Mouse (Mus musculus): Measurements from ENCODE around the gene Kcnf1. TPM values are rescaled to one million over a fixed set of nuclear protein-coding genes. Genes with fewer than 3 reads are reported as not detected.

Kcnf1 gene
- polyA plus RNA-seq, 1 experiment from 2014 or later: 0.21 TPM

- Histone ChIP-seq H3K36me3 (ENCODE audit: control insufficient read depth, insufficient read depth, low read length) (no peaks in the 10 kb centered on the region), H3K9ac (ENCODE audit: low read length) (peak overlapping the region; percentile 59; the same call in 1 of the 2 replicates), H3K4me2 (ENCODE audit: low read depth, severe bottlenecking) (peak overlapping the region; percentile 98), H3K27ac (replicated peaks; ENCODE audit: low read depth, low read length) (no peak overlapping the region), H3K27me3 (ENCODE audit: control insufficient read depth, insufficient read depth, low read length) (peaks cover 21% of the 10 kb centered on the region), H3K9me3 (ENCODE audit: control insufficient read depth, low read length) (no peaks in the 10 kb centered on the region), H3K4me1 (ENCODE audit: control insufficient read depth, insufficient read depth, low read length) (peaks cover 5% of the 10 kb centered on the region), H3K4me3 (ENCODE audit: low read depth, low read length) (peak overlapping the region; percentile 50)
- ATAC-seq (ENCODE audit: insufficient number of reproducible peaks, low FRiP score, low TSS enrichment, low read depth) (no peak), DNase-seq (ENCODE audit: low spot score) (peak; percentile 47)
- WGBS: 18% methylated on average over 25 of the region's 25 CpGs
Observed at GRCm38 (mm10) chr12:17175531-17175951, 1.1 kb downstream of the Kcnf1 start.

GRCm38 (mm10) chr12:17175124-17175523 is 1.6 kb downstream of the Kcnf1 start:
- Histone ChIP-seq H3K36me3 (ENCODE audit: control insufficient read depth, insufficient read depth, low read length) (no peaks in the 10 kb centered on the region), H3K27me3 (ENCODE audit: control insufficient read depth, insufficient read depth, low read length) (peaks cover 21% of the 10 kb centered on the region), H3K4me2 (ENCODE audit: low read depth, severe bottlenecking) (peak overlapping the region; percentile 98; the same call in 1 of the 2 replicates), H3K9me3 (ENCODE audit: control insufficient read depth, low read length) (no peaks in the 10 kb centered on the region), H3K4me3 (ENCODE audit: low read depth, low read length) (no peak overlapping the region), H3K9ac (ENCODE audit: low read length) (no peak overlapping the region), H3K4me1 (ENCODE audit: control insufficient read depth, insufficient read depth, low read length) (peaks cover 5% of the 10 kb centered on the region), H3K27ac (replicated peaks; ENCODE audit: low read depth, low read length) (no peak overlapping the region)
- ATAC-seq (ENCODE audit: insufficient number of reproducible peaks, low FRiP score, low TSS enrichment, low read depth) (no peak), DNase-seq (ENCODE audit: low spot score) (no peak)
- WGBS: 66% methylated on average over 20 of the region's 20 CpGs

GRCm38 (mm10) chr12:17174134-17174893 is 2.4 kb downstream of the Kcnf1 start:
- Histone ChIP-seq H3K9ac (ENCODE audit: low read length) (no peak overlapping the region), H3K4me2 (ENCODE audit: low read depth, severe bottlenecking) (no peak overlapping the region), H3K4me3 (ENCODE audit: low read depth, low read length) (no peak overlapping the region), H3K27ac (replicated peaks; ENCODE audit: low read depth, low read length) (no peak overlapping the region), H3K9me3 (ENCODE audit: control insufficient read depth, low read length) (no peaks in the 10 kb centered on the region), H3K4me1 (ENCODE audit: control insufficient read depth, insufficient read depth, low read length) (peaks cover 5% of the 10 kb centered on the region), H3K27me3 (ENCODE audit: control insufficient read depth, insufficient read depth, low read length) (peaks cover 21% of the 10 kb centered on the region), H3K36me3 (ENCODE audit: control insufficient read depth, insufficient read depth, low read length) (no peaks in the 10 kb centered on the region)
- 70% methylated on average over 10 of the region's 10 CpGs for WGBS
- no peak for DNase-seq (ENCODE audit: low spot score)
- no peak for ATAC-seq (ENCODE audit: insufficient number of reproducible peaks, low FRiP score, low TSS enrichment, low read depth)

DNA sequence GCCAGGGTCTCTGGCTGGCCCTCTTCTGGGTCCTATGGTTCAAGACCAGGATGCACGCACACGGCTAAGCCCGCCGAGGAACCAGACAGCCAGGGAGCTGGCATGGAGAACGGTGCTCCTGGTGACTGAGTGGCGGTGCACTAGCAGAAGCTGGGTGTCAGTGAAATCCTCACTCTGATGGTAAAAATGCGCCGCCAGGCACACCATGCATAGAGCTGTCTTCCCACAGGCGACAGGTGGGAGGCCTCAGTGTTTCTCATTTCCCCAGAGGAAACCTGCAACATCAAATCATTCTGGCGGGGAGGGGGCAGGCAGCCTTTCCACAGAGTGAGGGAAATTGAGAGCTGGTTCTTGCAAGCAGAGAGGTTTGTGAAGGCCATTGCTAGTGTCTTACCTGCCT is 6.3 kb downstream of the Kcnf1 start:
- no peak for ATAC-seq (ENCODE audit: insufficient number of reproducible peaks, low FRiP score, low TSS enrichment, low read depth)
- WGBS: 83% methylated on average over 10 of the region's 10 CpGs
- H3K9me3 ChIP-seq (ENCODE audit: control insufficient read depth, low read length): no peaks in the 10 kb centered on the region

DNA sequence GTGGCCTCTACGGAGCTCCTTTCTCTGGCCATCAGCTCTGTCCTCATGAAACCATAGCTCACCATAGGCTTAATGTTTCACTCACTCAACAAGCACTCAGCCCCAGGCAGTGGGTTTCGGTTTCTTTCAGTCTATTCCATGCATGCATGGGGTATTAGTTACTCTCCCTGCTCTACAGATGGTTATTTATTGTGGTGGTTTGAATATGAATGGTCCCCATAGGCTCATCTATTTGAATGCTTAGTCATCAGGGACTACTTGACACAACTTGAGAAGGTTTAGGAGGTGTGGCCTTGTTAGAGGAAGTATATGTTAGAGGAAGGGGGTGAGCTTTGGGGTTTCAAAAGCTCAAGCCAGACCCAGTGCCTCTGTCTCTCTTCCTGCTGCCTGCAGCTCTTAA is 10.6 kb downstream of the Kcnf1 start:
- no peaks in the 10 kb centered on the region for H3K36me3 ChIP-seq (ENCODE audit: control insufficient read depth, insufficient read depth, low read length)
- H3K27ac ChIP-seq (replicated peaks; ENCODE audit: low read depth, low read length): no peak overlapping the region
- 88% methylated on average over 2 of the region's 2 CpGs for WGBS
- no peak for ATAC-seq (ENCODE audit: insufficient number of reproducible peaks, low FRiP score, low TSS enrichment, low read depth)
- H3K4me2 ChIP-seq (ENCODE audit: low read depth, severe bottlenecking): no peak overlapping the region
- no peaks in the 10 kb centered on the region for H3K4me1 ChIP-seq (ENCODE audit: control insufficient read depth, insufficient read depth, low read length)
- H3K4me3 ChIP-seq (ENCODE audit: low read depth, low read length): no peak overlapping the region
- no peaks in the 10 kb centered on the region for H3K27me3 ChIP-seq (ENCODE audit: control insufficient read depth, insufficient read depth, low read length)
- H3K9me3 ChIP-seq (ENCODE audit: control insufficient read depth, low read length): no peaks in the 10 kb centered on the region
- no peak for DNase-seq (ENCODE audit: low spot score)
- H3K9ac ChIP-seq (ENCODE audit: low read length): no peak overlapping the region

More for the DNA sequence above, 6.3 kb downstream of the Kcnf1 start:
- H3K4me1 ChIP-seq (ENCODE audit: control insufficient read depth, insufficient read depth, low read length): no peaks in the 10 kb centered on the region; the same call in 1 of the 2 replicates
- H3K9ac ChIP-seq (ENCODE audit: low read length): no peak overlapping the region
- H3K27ac ChIP-seq (replicated peaks; ENCODE audit: low read depth, low read length): no peak overlapping the region
- H3K4me3 ChIP-seq (ENCODE audit: low read depth, low read length): no peak overlapping the region
- H3K4me2 ChIP-seq (ENCODE audit: low read depth, severe bottlenecking): no peak overlapping the region
- no peak for DNase-seq (ENCODE audit: low spot score)
- no peaks in the 10 kb centered on the region for H3K36me3 ChIP-seq (ENCODE audit: control insufficient read depth, insufficient read depth, low read length)
- H3K27me3 ChIP-seq (ENCODE audit: control insufficient read depth, insufficient read depth, low read length): peaks cover 14% of the 10 kb centered on the region

- WGBS: 93% methylated on average over 3 of the region's 3 CpGs
- Histone ChIP-seq H3K4me1 (ENCODE audit: control insufficient read depth, insufficient read depth, low read length) (no peaks in the 10 kb centered on the region), H3K4me2 (ENCODE audit: low read depth, severe bottlenecking) (no peak overlapping the region), H3K9ac (ENCODE audit: low read length) (no peak overlapping the region), H3K9me3 (ENCODE audit: control insufficient read depth, low read length) (no peaks in the 10 kb centered on the region), H3K36me3 (ENCODE audit: control insufficient read depth, insufficient read depth, low read length) (no peaks in the 10 kb centered on the region), H3K27me3 (ENCODE audit: control insufficient read depth, insufficient read depth, low read length) (no peaks in the 10 kb centered on the region), H3K4me3 (ENCODE audit: low read depth, low read length) (no peak overlapping the region), H3K27ac (replicated peaks; ENCODE audit: low read depth, low read length) (no peak overlapping the region)
- DNase-seq (ENCODE audit: low spot score) (no peak), ATAC-seq (ENCODE audit: insufficient number of reproducible peaks, low FRiP score, low TSS enrichment, low read depth) (no peak)
Observed at GRCm38 (mm10) chr12:17163996-17164395, 12.7 kb downstream of the Kcnf1 start.

DNA sequence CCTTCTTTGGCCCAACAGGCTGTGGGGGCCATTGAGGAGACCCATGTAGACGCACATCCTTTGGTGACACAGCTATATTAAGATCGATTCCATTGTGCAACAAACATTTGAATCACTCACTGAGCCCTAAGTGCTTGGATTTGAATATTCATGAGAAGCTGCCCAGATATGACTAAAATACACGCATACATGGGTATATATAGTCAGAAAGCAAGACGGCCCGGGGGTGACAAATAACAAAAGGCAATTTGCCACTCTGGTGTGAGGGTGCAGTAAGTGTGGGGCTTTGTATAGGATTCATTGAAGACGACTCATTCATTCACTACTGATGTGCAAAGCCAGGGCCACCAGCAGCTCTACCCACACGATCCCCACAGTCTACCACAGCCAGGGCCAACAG is 17.1 kb downstream of the Kcnf1 start:
- Histone ChIP-seq H3K27me3 (ENCODE audit: control insufficient read depth, insufficient read depth, low read length) (no peaks in the 10 kb centered on the region), H3K36me3 (ENCODE audit: control insufficient read depth, insufficient read depth, low read length) (no peaks in the 10 kb centered on the region), H3K4me1 (ENCODE audit: control insufficient read depth, insufficient read depth, low read length) (no peaks in the 10 kb centered on the region), H3K27ac (replicated peaks; ENCODE audit: low read depth, low read length) (no peak overlapping the region), H3K4me3 (ENCODE audit: low read depth, low read length) (no peak overlapping the region), H3K4me2 (ENCODE audit: low read depth, severe bottlenecking) (no peak overlapping the region), H3K9ac (ENCODE audit: low read length) (no peak overlapping the region), H3K9me3 (ENCODE audit: control insufficient read depth, low read length) (no peaks in the 10 kb centered on the region)
- DNase-seq (ENCODE audit: low spot score) (no peak), ATAC-seq (ENCODE audit: insufficient number of reproducible peaks, low FRiP score, low TSS enrichment, low read depth) (no peak)
- 93% methylated on average over 7 of the region's 7 CpGs for WGBS

GRCm38 (mm10) chr12:17157558-17157957 is 19.1 kb downstream of the Kcnf1 start:
- Histone ChIP-seq H3K27ac (replicated peaks; ENCODE audit: low read depth, low read length) (no peak overlapping the region), H3K4me3 (ENCODE audit: low read depth, low read length) (no peak overlapping the region), H3K4me1 (ENCODE audit: control insufficient read depth, insufficient read depth, low read length) (no peaks in the 10 kb centered on the region), H3K4me2 (ENCODE audit: low read depth, severe bottlenecking) (no peak overlapping the region), H3K36me3 (ENCODE audit: control insufficient read depth, insufficient read depth, low read length) (no peaks in the 10 kb centered on the region), H3K9ac (ENCODE audit: low read length) (no peak overlapping the region), H3K27me3 (ENCODE audit: control insufficient read depth, insufficient read depth, low read length) (no peaks in the 10 kb centered on the region), H3K9me3 (ENCODE audit: control insufficient read depth, low read length) (no peaks in the 10 kb centered on the region)
- ATAC-seq (ENCODE audit: insufficient number of reproducible peaks, low FRiP score, low TSS enrichment, low read depth) (no peak), DNase-seq (ENCODE audit: low spot score) (no peak)
- whole genome bisulfite sequencing: 87% methylated on average over 15 of the region's 15 CpGs

- Histone ChIP-seq H3K4me2 (ENCODE audit: low read depth, severe bottlenecking) (no peak overlapping the region), H3K27me3 (ENCODE audit: control insufficient read depth, insufficient read depth, low read length) (no peaks in the 10 kb centered on the region), H3K36me3 (ENCODE audit: control insufficient read depth, insufficient read depth, low read length) (no peaks in the 10 kb centered on the region), H3K9me3 (ENCODE audit: control insufficient read depth, low read length) (no peaks in the 10 kb centered on the region), H3K4me3 (ENCODE audit: low read depth, low read length) (no peak overlapping the region), H3K4me1 (ENCODE audit: control insufficient read depth, insufficient read depth, low read length) (no peaks in the 10 kb centered on the region), H3K27ac (replicated peaks; ENCODE audit: low read depth, low read length) (no peak overlapping the region), H3K9ac (ENCODE audit: low read length) (no peak overlapping the region)
- ATAC-seq (ENCODE audit: insufficient number of reproducible peaks, low FRiP score, low TSS enrichment, low read depth) (no peak), DNase-seq (ENCODE audit: low spot score) (no peak)
- 69% methylated on average over 1 of the region's 1 CpGs for WGBS
Observed at GRCm38 (mm10) chr12:17155781-17156180, 20.9 kb downstream of the Kcnf1 start.
